Mouse (Mus musculus) heart, adult 2 months (tissue): ENCODE results near the gene Nemf.

Experiments used
- CTCF ChIP-seq: fragments of 200-600 bp; IDR thresholded peaks from 2 replicates; pipeline ENCODE4 v1.8.1; 2022; ENCODE audit warnings: antibody characterized with exemption, mild to moderate bottlenecking, moderate library complexity
- EP300 ChIP-seq: fragments of 200-500 bp; IDR thresholded peaks from 2 replicates; pipeline ENCODE4 v1.6.1; 2011; ENCODE audit warnings: low read depth, low read length, control low read depth; ENCODE audit not compliant: insufficient read depth

DNA sequence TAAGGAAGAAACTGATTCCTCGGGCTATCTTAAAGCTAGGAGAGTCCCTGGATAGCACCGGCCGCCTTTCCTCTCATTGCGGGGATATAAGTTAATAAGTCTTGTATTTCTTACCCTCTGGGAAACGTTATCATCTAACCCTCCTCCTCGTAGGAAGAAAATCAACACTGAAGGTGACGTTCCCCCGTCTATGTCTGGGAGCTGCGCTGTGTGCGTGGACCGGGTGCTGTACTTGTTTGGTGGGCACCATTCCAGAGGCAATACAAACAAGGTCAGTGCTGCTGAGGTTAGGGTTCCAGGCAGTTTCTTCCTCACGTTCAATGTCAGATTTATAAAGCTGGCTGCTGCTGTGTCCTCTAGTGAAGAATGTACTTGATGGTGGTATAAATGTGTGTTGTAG, 54.8 kb downstream of the Nemf start:
- TF ChIP-seq CTCF (no peak), EP300 (no peak)
